Comparison of ENCODE assay signal across 8 mouse cellular contexts in the genomic region with DNA sequence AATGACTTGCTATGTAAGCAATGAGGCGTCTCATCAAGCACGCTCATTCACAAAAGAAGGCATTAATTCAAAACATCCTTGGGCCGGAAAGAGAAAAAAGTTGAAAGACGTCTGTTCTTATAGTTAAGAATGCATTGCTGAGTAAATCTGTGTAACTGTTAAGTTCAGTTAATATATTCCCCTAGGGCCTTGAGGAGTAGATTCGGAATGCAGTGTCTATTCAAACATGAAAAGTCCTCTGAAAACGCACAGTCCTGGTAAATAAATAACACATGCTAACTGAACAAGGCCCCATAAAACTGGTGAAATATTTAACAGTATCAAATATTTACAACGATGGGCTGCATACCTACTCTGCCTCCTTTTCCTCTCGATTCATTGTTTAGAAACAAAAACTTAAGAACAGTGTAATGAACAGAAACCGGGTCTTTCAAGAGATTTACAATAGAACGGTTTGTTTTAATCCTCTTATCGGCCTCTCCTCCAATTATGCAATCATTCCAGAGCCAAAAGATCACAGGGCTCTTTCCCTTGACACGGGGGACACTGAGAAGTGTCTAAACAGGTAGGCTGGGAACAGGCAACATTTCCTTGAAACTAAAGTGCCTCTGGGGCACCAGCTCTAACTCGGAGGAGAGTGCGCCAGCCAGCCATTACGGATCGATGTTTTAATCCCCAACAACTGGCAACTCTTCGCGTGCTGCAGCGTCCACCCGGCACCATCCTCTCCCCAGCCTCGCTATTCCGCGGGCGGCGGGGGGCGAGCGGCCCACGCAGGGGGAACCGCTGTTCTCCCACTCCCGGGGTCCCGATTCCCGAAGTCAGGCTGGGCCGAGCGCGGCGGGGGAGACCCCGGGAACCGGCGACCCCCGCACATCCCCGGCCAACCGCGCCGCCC. TPM values are rescaled to one million over a fixed set of nuclear protein-coding genes. Genes with fewer than 3 reads are reported as not detected.
DNase-seq lines count a peak whose midpoint lies in the region; ATAC-seq lines count a peak whose summit lies in the region.

No protein-coding gene starts in this region.

- H3K36me3 ChIP-seq in embryonic facial prominence, embryonic 11.5 days (replicated peaks; ENCODE audit: control insufficient read depth, insufficient read depth, low read depth, low read length), result no peaks in the 10 kb centered on the region
- no peaks in the 10 kb centered on the region for H3K36me3 ChIP-seq in hindbrain, embryonic 15.5 days
- no peaks in the 10 kb centered on the region for H3K36me3 ChIP-seq in liver, embryonic 11.5 days (ENCODE audit: control insufficient read depth, insufficient read depth, low read length)

- H3K9me3 ChIP-seq in embryonic facial prominence, embryonic 11.5 days (replicated peaks; ENCODE audit: control insufficient read depth, low read length), result no peaks in the 10 kb centered on the region
- no peaks in the 10 kb centered on the region for H3K9me3 ChIP-seq in hindbrain, embryonic 15.5 days
- H3K9me3 ChIP-seq in liver, embryonic 11.5 days (ENCODE audit: control insufficient read depth, low read length), result no peaks in the 10 kb centered on the region

- WGBS in embryonic facial prominence, embryonic 11.5 days, result under 1% methylated on average over 33 of the region's 44 CpGs
- under 1% methylated on average over 36 of the region's 44 CpGs for WGBS in hindbrain, embryonic 15.5 days
- WGBS in liver, embryonic 11.5 days, result 7% methylated on average over 41 of the region's 44 CpGs

- H3K4me3 ChIP-seq in embryonic facial prominence, embryonic 11.5 days (ENCODE audit: low read depth, low read length), result peak overlapping the region; percentile 78
- H3K4me3 ChIP-seq in hindbrain, embryonic 15.5 days, result peak overlapping the region; percentile 90
- H3K4me3 ChIP-seq in liver, embryonic 11.5 days (ENCODE audit: low read depth, low read length), result peak overlapping the region; percentile 75

- ATAC-seq in embryonic facial prominence, embryonic 11.5 days (replicated peaks; ENCODE audit: insufficient number of reproducible peaks, low FRiP score, low TSS enrichment, low read depth), result peak; percentile 30
- peak; percentile 15; the same call in 1 of the 2 replicates for ATAC-seq in hindbrain, embryonic 15.5 days (ENCODE audit: low FRiP score, low read depth)
- no peak; the same call in 1 of the 2 replicates for ATAC-seq in liver, embryonic 11.5 days (replicated peaks; ENCODE audit: low FRiP score)

- H3K4me2 ChIP-seq in embryonic facial prominence, embryonic 11.5 days (ENCODE audit: low read depth, low read length), result peak overlapping the region; percentile 82
- H3K4me2 ChIP-seq in hindbrain, embryonic 15.5 days, result peak overlapping the region; percentile 64
- H3K4me2 ChIP-seq in liver, embryonic 11.5 days, result peak overlapping the region; percentile 79

- no peaks in the 10 kb centered on the region for H3K4me1 ChIP-seq in embryonic facial prominence, embryonic 11.5 days (ENCODE audit: control insufficient read depth, insufficient read depth, low read length)
- H3K4me1 ChIP-seq in hindbrain, embryonic 15.5 days (replicated peaks), result peaks cover 22% of the 10 kb centered on the region
- H3K4me1 ChIP-seq in liver, embryonic 11.5 days (replicated peaks; ENCODE audit: control insufficient read depth, insufficient read depth, low read length), result 0 out of 2 replicates have a peak, but pooled peaks cover 3% of the 10 kb centered on the region

- H3K9ac ChIP-seq in embryonic facial prominence, embryonic 11.5 days (replicated peaks; ENCODE audit: low read length), result peak overlapping the region; percentile 82
- peak overlapping the region; percentile 70 for H3K9ac ChIP-seq in hindbrain, embryonic 15.5 days
- H3K9ac ChIP-seq in liver, embryonic 11.5 days (ENCODE audit: low read depth, low read length), result peak overlapping the region; percentile 79

- DNase-seq in layer of hippocampus, adult 11-12 months (ENCODE audit: low spot score), result peak; percentile 15
- DNase-seq in layer of hippocampus, adult 9-10 months (ENCODE audit: low spot score), result no peak
- DNase-seq in adipocyte (ENCODE audit: low spot score), result peak; percentile 31
- DNase-seq in embryonic facial prominence, embryonic 11.5 days (ENCODE audit: low spot score), result peak; percentile 58
- DNase-seq in liver, embryonic 11.5 days (ENCODE audit: low spot score), result peak; percentile 59
- DNase-seq in neural tube, embryonic 10.5 days (ENCODE audit: extremely low spot score, low spot score), result peak; percentile 61
- peak; percentile 47 for DNase-seq in thymus, postnatal 25 days

- H3K27ac ChIP-seq in embryonic facial prominence, embryonic 11.5 days (replicated peaks; ENCODE audit: low read depth, low read length), result peak overlapping the region; percentile 72
- peak overlapping the region; percentile 90 for H3K27ac ChIP-seq in hindbrain, embryonic 15.5 days (replicated peaks)
- peak overlapping the region; percentile 80; the same call in 1 of the 2 replicates for H3K27ac ChIP-seq in liver, embryonic 11.5 days (ENCODE audit: low read depth, low read length)

- H3K27me3 ChIP-seq in embryonic facial prominence, embryonic 11.5 days (ENCODE audit: control insufficient read depth, insufficient read depth, low read length), result no peaks in the 10 kb centered on the region
- no peaks in the 10 kb centered on the region for H3K27me3 ChIP-seq in hindbrain, embryonic 15.5 days
- no peaks in the 10 kb centered on the region for H3K27me3 ChIP-seq in liver, embryonic 11.5 days (replicated peaks; ENCODE audit: control insufficient read depth, insufficient read depth, low read length)

RNA-seq across cellular contexts. Expression of a gene that starts 1.2 kb away (rescaled TPM):
- polyA plus RNA-seq in embryonic facial prominence, embryonic 11.5 days (2014; fragmentation: Nextera tagmentation; extraction: Ambion mirVana), result 38.9 and 42.4 TPM in 2 replicates
- 44.3 and 45.1 TPM in 2 replicates for polyA plus RNA-seq in hindbrain, embryonic 15.5 days (2015; fragmentation: Nextera tagmentation; extraction: Ambion mirVana)
- polyA plus RNA-seq in liver, embryonic 11.5 days (2014; fragmentation: Nextera tagmentation; extraction: Ambion mirVana), result 16.2 and 17.1 TPM in 2 replicates

RNA-seq across cellular contexts. Expression of a gene that starts 23.0 kb away (rescaled TPM):
- not detected in 2 replicates for polyA plus RNA-seq in embryonic facial prominence, embryonic 11.5 days (2014; fragmentation: Nextera tagmentation; extraction: Ambion mirVana)
- polyA plus RNA-seq in hindbrain, embryonic 15.5 days (2015; fragmentation: Nextera tagmentation; extraction: Ambion mirVana), result not detected in 2 replicates
- polyA plus RNA-seq in liver, embryonic 11.5 days (2014; fragmentation: Nextera tagmentation; extraction: Ambion mirVana), result not detected in 2 replicates

RNA-seq across cellular contexts. Expression of a gene that starts 36.8 kb away (rescaled TPM):
- 0.20 and 0.32 TPM in 2 replicates for polyA plus RNA-seq in embryonic facial prominence, embryonic 11.5 days (2014; fragmentation: Nextera tagmentation; extraction: Ambion mirVana)
- polyA plus RNA-seq in hindbrain, embryonic 15.5 days (2015; fragmentation: Nextera tagmentation; extraction: Ambion mirVana), result 0.08 and 0.17 TPM in 2 replicates
- polyA plus RNA-seq in liver, embryonic 11.5 days (2014; fragmentation: Nextera tagmentation; extraction: Ambion mirVana), result 0.06 TPM in 1 of 2 replicates, not detected in the other

RNA-seq across cellular contexts. Expression of a gene that starts 52.6 kb away (rescaled TPM):
- 0.11 and 0.18 TPM in 2 replicates for polyA plus RNA-seq in embryonic facial prominence, embryonic 11.5 days (2014; fragmentation: Nextera tagmentation; extraction: Ambion mirVana)
- 0.10 and 0.13 TPM in 2 replicates for polyA plus RNA-seq in hindbrain, embryonic 15.5 days (2015; fragmentation: Nextera tagmentation; extraction: Ambion mirVana)
- 0.08 and 0.16 TPM in 2 replicates for polyA plus RNA-seq in liver, embryonic 11.5 days (2014; fragmentation: Nextera tagmentation; extraction: Ambion mirVana)
